Mouse (Mus musculus) midbrain, embryonic 12.5 days (tissue): ENCODE data around the gene P4ha1. TPM values are rescaled to one million over a fixed set of nuclear protein-coding genes. Genes with fewer than 3 reads are reported as not detected.
"Not testable (repeated sequence)": the region's sequence is repeated elsewhere in the genome, so short reads cannot be mapped to it uniquely, and the experiment has no call there.

ENCODE experiments used
- ATAC-seq: fragments of 200-750 bp; cut with Nextera tagmentation; 2 replicates; pipeline ENCODE4 v1.8.0; 2017; ENCODE audit warnings: low read depth, moderate TSS enrichment, moderate library complexity; ENCODE audit not compliant: low FRiP score
- H3K27ac ChIP-seq: fragments of 300-500 bp; sonication (generic); replicated peaks from 2 replicates; pipeline ENCODE4 v1.5.1; 2016; ENCODE audit warnings: mild to moderate bottlenecking
- H3K27me3 ChIP-seq: fragments of 300-500 bp; sonication (generic); 2 replicates; pipeline ENCODE4 v1.6.1; 2016; ENCODE audit warnings: mild to moderate bottlenecking
- H3K36me3 ChIP-seq: fragments of 300-500 bp; sonication (generic); 2 replicates; pipeline ENCODE4 v1.6.1; 2016
- H3K4me1 ChIP-seq: fragments of 300-500 bp; sonication (generic); 2 replicates; pipeline ENCODE4 v1.6.1; 2016
- H3K4me2 ChIP-seq: fragments of 300-500 bp; sonication (generic); replicated peaks from 2 replicates; pipeline ENCODE4 v1.6.1; 2016; ENCODE audit warnings: mild to moderate bottlenecking, moderate library complexity
- H3K4me3 ChIP-seq: fragments of 300-500 bp; sonication (generic); 2 replicates; pipeline ENCODE4 v1.5.1; 2016; ENCODE audit warnings: mild to moderate bottlenecking
- H3K9ac ChIP-seq: fragments of 300-500 bp; sonication (generic); replicated peaks from 2 replicates; pipeline ENCODE4 v1.6.1; 2016; ENCODE audit warnings: mild to moderate bottlenecking, moderate library complexity
- H3K9me3 ChIP-seq: fragments of 300-500 bp; sonication (generic); 2 replicates; pipeline ENCODE4 v1.6.1; 2016; ENCODE audit warnings: mild to moderate bottlenecking
- WGBS: fragments of 180-500 bp; shearing (Covaris S2); methylation state at CpG from one replicate; pipeline ENCODE4 v1.1.7; 2016; 5-methylcytosine and 5-hydroxymethylcytosine counted together
- polyA plus RNA-seq: library from polyadenylated mRNA; unstranded; fragments of >200 nt; fragmentation: Nextera tagmentation; extraction: Ambion mirVana; gene quantifications from 2 replicates; pipeline ENCODE4 v1.2.1, GENCODE M21; 2016

P4ha1 gene
- polyA plus RNA-seq, 1 experiment from 2014 or later = 35.5 TPM

- no peak overlapping the region for H3K4me2 ChIP-seq
- WGBS = 90% methylated on average over 2 of the region's 2 CpGs
- H3K36me3 ChIP-seq = no peaks in the 10 kb centered on the region
- no peaks in the 10 kb centered on the region for H3K9me3 ChIP-seq
- ATAC-seq = no peak
- H3K27ac ChIP-seq = no peak overlapping the region
- no peak overlapping the region for H3K9ac ChIP-seq
- no peak overlapping the region for H3K4me3 ChIP-seq
- no peaks in the 10 kb centered on the region for H3K4me1 ChIP-seq
- H3K27me3 ChIP-seq = no peaks in the 10 kb centered on the region
Observed at GRCm38 (mm10) chr10:59380411-59380821, 57.3 kb downstream of the P4ha1 start.

DNA sequence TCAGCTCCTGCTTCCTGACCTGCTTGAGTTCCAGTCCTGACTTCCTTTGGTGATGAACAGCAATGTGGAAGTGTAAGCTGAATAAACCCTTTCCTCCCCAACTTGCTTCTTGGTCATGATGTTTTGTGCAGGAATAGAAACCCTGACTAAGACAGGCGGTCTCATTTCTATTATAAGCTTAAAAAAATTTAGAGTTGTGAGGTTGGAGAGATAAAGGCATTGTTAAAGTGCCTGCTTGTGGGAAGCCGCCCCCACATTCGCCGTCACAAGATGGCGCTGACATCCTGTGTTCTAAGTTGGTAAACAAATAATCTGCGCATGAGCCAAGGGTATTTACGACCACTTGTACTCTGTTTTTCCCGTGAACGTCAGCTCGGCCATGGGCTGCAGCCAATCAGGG is 58.5 kb downstream of the P4ha1 start:
- 82% methylated on average over 7 of the region's 10 CpGs for WGBS
- not testable (repeated sequence) for H3K4me1 ChIP-seq, H3K9me3 ChIP-seq, H3K27me3 ChIP-seq, ATAC-seq, H3K4me2 ChIP-seq, H3K4me3 ChIP-seq, H3K27ac ChIP-seq, H3K36me3 ChIP-seq, H3K9ac ChIP-seq

- Histone ChIP-seq H3K9ac (no peak overlapping the region), H3K4me3 (no peak overlapping the region), H3K4me2 (no peak overlapping the region), H3K27ac (no peak overlapping the region), H3K36me3 (no peaks in the 10 kb centered on the region), H3K4me1 (no peaks in the 10 kb centered on the region), H3K9me3 (peaks cover 12% of the 10 kb centered on the region; the same call in 1 of the 2 replicates), H3K27me3 (no peaks in the 10 kb centered on the region)
- 93% methylated on average over 8 of the region's 8 CpGs for WGBS
- no peak for ATAC-seq
Observed at GRCm38 (mm10) chr10:59386951-59387350, 63.9 kb downstream of the P4ha1 start.

DNA sequence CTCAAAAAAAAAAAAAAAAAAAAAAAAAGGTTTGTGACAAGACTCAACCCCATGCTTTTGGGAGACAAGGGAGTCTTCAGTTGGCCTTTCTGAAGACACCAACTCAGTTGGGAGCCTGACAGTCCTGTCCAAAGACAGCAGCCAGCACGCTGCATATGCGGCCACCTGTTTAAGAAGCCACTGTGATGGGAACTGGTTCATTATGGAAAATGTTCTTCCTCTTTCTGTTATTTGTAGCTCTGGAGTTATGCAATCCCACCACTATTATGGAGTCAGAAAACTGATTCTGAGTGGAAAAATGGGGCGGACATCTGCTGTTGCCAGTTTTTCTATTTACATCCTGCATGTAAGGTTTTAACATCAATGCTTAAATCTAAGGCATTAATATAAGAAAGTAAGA is 66.6 kb downstream of the P4ha1 start:
- peaks cover 12% of the 10 kb centered on the region; the same call in 1 of the 2 replicates for H3K9me3 ChIP-seq
- 93% methylated on average over 3 of the region's 3 CpGs for WGBS
- no peaks in the 10 kb centered on the region for H3K27me3 ChIP-seq
- H3K4me1 ChIP-seq = no peaks in the 10 kb centered on the region
- H3K27ac ChIP-seq = no peak overlapping the region
- no peak for ATAC-seq
- H3K9ac ChIP-seq = no peak overlapping the region
- H3K4me3 ChIP-seq = no peak overlapping the region
- H3K4me2 ChIP-seq = no peak overlapping the region
- H3K36me3 ChIP-seq = no peaks in the 10 kb centered on the region

DNA sequence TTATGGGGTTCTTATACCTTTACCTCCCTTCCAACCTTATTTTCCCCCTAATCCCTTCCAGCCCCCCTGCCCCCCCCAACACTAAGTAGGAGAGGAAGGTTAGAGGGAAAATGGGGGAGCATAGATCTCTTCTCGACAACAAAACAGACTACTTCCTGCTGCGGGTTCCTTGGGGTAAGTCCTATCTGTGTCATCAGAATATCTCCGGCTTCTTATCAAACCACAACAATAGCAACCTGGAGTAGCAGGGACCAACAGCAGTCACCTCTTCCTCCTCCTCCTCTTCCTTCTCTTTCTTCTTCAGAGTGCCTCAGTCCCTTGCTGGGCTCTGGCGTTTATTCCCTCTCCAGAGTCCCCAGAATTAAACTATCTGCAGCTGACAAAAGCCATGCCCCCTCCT is 68.8 kb downstream of the P4ha1 start:
- H3K27me3 ChIP-seq = no peaks in the 10 kb centered on the region
- H3K36me3 ChIP-seq = no peaks in the 10 kb centered on the region
- no peak overlapping the region for H3K27ac ChIP-seq
- H3K4me3 ChIP-seq = no peak overlapping the region
- ATAC-seq = no peak
- WGBS = 72% methylated on average over 4 of the region's 4 CpGs
- H3K9me3 ChIP-seq = peaks cover 12% of the 10 kb centered on the region; the same call in 1 of the 2 replicates
- no peak overlapping the region for H3K4me2 ChIP-seq
- H3K4me1 ChIP-seq = no peaks in the 10 kb centered on the region
- no peak overlapping the region for H3K9ac ChIP-seq

- 94% methylated on average over 12 of the region's 25 CpGs for WGBS
- ATAC-seq, H3K4me2 ChIP-seq: not testable (repeated sequence)
Observed at GRCm38 (mm10) chr10:59395461-59395860, 72.4 kb downstream of the P4ha1 start, which contains the start of gene Gm10273. Gene Gm10273 (plus strand): TSS chr10:59395632.

DNA sequence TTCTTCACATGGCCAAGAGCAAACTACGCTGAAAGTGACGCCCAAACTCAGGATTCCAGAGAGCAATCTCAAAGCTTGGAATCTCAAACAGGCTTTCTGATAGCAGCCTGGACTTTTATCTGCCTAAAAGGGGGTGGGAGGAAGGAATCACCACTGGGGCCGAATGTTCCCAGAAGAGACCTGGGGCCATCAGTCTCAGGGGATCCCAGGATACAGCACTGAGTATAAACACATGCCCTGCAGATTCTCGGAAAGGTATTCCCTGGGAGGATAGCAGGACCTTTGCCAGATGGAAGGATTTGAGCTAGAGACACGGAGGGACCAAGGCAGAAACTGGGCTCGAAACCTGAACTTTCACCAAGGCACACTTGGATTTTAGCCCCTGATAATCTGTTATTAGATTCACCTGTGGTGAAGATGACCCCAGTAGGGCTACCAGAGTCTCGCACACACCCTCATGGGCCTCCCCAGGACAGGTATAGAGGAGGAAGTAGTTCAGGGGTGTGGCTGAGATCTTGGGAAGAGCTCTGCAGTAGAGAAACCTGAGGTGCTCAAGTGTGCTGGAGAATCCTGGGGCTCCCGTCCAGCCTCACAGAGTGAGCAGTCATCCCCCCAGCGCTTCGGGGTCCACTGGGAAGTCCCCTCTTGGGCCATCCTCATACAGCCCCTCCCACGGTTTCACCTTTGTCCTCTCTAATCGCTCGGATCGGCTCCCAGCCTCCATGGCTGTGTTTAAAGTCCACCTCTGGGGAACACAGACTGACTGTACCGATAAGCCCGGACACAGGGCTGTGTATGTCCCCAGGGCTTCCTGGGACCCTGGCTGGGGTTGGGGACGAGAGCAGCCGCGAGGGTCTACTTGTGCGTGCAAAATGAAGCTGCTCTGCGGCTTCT is 80.0 kb downstream of the P4ha1 start, which contains the start of gene Pla2g12b:
Gene Pla2g12b (plus strand): TSS at position 762 of the 894 bp plus-strand sequence.
- WGBS = 83% methylated on average over 21 of the region's 21 CpGs
- Histone ChIP-seq H3K4me2 (no peak within 1 kb of the TSS), H3K4me3 (no peak within 1 kb of the TSS), H3K27ac (no peak within 1 kb of the TSS), H3K27me3 (no peaks in the 10 kb centered on the region), H3K36me3 (no peaks in the 10 kb centered on the region), H3K9ac (no peak within 1 kb of the TSS), H3K4me1 (no peaks in the 10 kb centered on the region), H3K9me3 (no peaks in the 10 kb centered on the region)
- no peak for ATAC-seq

More at GRCm38 (mm10) chr10:59395461-59395860, 72.4 kb downstream of the P4ha1 start, which contains the start of gene Gm10273:
- H3K27me3 ChIP-seq, H3K4me1 ChIP-seq, H3K9me3 ChIP-seq, H3K36me3 ChIP-seq, H3K9ac ChIP-seq, H3K4me3 ChIP-seq, H3K27ac ChIP-seq: not testable (repeated sequence)

DNA sequence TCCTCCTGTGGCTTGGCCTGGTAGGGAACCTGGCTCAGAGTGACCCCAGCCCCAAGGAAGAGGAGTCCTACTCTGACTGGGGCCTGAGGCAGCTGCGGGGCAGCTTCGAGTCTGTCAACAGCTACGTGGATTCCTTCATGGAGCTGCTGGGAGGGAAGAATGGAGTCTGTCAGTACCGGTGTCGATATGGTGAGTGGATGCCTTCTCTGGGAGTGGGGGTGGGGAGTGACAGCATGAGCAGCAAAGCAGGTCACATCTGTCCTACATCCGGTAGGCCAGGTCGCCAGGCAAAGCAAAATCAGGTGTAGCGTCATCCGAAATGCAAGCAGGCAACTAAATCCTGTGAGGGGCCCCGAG is 80.7 kb downstream of the P4ha1 start:
- Histone ChIP-seq H3K27ac (no peak overlapping the region), H3K27me3 (no peaks in the 10 kb centered on the region), H3K4me1 (no peaks in the 10 kb centered on the region), H3K4me2 (no peak overlapping the region), H3K4me3 (no peak overlapping the region), H3K36me3 (no peaks in the 10 kb centered on the region), H3K9me3 (no peaks in the 10 kb centered on the region), H3K9ac (no peak overlapping the region)
- 82% methylated on average over 10 of the region's 10 CpGs for whole genome bisulfite sequencing
- ATAC-seq = no peak

GRCm38 (mm10) chr10:59408499-59408898 is 85.4 kb downstream of the P4ha1 start:
- H3K36me3 ChIP-seq = no peaks in the 10 kb centered on the region
- H3K27me3 ChIP-seq = no peaks in the 10 kb centered on the region
- H3K4me2 ChIP-seq = no peak overlapping the region
- no peak overlapping the region for H3K4me3 ChIP-seq
- H3K4me1 ChIP-seq = no peaks in the 10 kb centered on the region
- no peak for ATAC-seq
- H3K9me3 ChIP-seq = no peaks in the 10 kb centered on the region
- H3K9ac ChIP-seq = no peak overlapping the region
- no peak overlapping the region for H3K27ac ChIP-seq
- 80% methylated on average over 6 of the region's 6 CpGs for WGBS

- Histone ChIP-seq H3K4me2 (no peak overlapping the region), H3K9ac (no peak overlapping the region), H3K27ac (no peak overlapping the region), H3K27me3 (no peaks in the 10 kb centered on the region), H3K36me3 (no peaks in the 10 kb centered on the region), H3K4me1 (no peaks in the 10 kb centered on the region), H3K4me3 (no peak overlapping the region), H3K9me3 (no peaks in the 10 kb centered on the region)
- 86% methylated on average over 12 of the region's 12 CpGs for WGBS
- no peak for ATAC-seq
Observed at GRCm38 (mm10) chr10:59410264-59410663, 87.2 kb downstream of the P4ha1 start.

DNA sequence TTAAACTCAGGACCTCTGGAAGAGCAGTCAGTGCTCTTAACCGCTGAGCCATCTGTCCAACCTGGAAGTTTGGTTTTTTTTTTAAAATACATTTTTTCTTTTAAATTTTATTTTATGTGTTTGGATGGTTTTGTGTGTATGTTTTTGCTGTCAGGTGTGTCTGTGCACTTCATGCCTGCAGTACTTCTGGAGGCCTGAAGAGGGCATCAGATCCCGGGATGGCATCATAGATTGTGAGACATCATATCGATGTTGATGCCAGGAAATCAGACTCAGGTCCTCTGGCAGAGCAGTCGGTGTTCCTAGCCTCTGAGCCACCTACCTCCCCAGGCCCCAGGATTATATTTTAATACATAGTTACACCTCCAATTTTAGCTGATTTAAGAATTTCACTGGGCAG is 90.6 kb downstream of the P4ha1 start:
- Histone ChIP-seq H3K4me3 (no peak overlapping the region), H3K36me3 (no peaks in the 10 kb centered on the region), H3K9me3 (no peaks in the 10 kb centered on the region), H3K27me3 (no peaks in the 10 kb centered on the region), H3K4me1 (no peaks in the 10 kb centered on the region), H3K4me2 (no peak overlapping the region), H3K9ac (no peak overlapping the region), H3K27ac (no peak overlapping the region)
- WGBS = 88% methylated on average over 4 of the region's 4 CpGs
- no peak for ATAC-seq

DNA sequence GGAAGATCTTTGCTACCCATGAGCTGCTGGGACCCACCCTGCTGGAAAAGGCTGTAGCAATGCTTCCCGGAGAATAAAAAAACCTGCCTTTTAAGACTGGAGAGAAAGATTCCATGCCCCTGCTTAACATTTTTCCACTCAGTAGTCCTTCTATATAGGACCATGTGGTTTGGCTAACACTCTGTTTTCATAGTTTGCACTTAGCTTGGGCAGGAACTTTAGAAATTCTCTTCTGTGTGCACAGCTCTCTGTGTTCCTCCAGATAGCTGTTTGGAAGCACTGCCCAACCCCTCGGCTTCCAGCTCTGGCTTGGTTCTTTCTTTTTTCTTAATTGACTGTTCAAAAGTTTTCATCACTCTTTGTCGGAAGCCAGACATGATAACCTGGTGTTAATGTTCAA is 93.5 kb downstream of the P4ha1 start:
- ATAC-seq = no peak
- H3K4me1 ChIP-seq = no peaks in the 10 kb centered on the region
- H3K4me3 ChIP-seq = no peak overlapping the region
- no peaks in the 10 kb centered on the region for H3K36me3 ChIP-seq
- no peak overlapping the region for H3K4me2 ChIP-seq
- no peaks in the 10 kb centered on the region for H3K27me3 ChIP-seq
- no peak overlapping the region for H3K9ac ChIP-seq
- 86% methylated on average over 3 of the region's 3 CpGs for WGBS
- H3K27ac ChIP-seq = no peak overlapping the region
- no peaks in the 10 kb centered on the region for H3K9me3 ChIP-seq
